Mouse (Mus musculus) urinary bladder, postnatal 14 days (tissue): ENCODE data around the gene Dlg1.

ENCODE experiments used
- DNase-seq: peaks from one replicate; pipeline ENCODE4 v3.0.0; 2021; ENCODE audit warnings: low spot score

Gene Dlg1

DNA sequence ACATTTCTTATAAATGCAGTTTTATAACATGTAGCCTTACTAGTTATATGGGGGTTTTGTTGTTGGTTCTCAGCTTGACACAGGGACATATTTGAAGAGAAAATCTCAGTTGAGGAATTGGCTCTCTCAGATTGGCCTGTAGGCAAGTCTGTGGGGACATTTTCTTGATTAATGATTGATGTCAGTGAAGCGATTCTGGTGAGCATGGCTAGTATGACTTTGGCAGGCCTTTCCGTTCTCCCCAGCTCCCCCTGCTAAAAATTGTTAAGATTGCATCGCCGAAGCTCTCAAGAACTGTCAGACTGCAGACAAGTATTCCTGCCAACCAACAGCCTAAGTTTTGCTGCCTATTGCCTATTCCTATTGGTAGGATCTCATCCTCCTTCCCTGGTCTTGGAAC lies 73.8 kb downstream of the Dlg1 start:
- no peak for DNase-seq

GRCm38 (mm10) chr16:31737761-31738160 lies 74.5 kb downstream of the Dlg1 start:
- no peak for DNase-seq

GRCm38 (mm10) chr16:31740271-31740670 lies 77.0 kb downstream of the Dlg1 start:
- DNase-seq = no peak

- no peak for DNase-seq
Measured at GRCm38 (mm10) chr16:31740704-31741103, 77.5 kb downstream of the Dlg1 start.

DNA sequence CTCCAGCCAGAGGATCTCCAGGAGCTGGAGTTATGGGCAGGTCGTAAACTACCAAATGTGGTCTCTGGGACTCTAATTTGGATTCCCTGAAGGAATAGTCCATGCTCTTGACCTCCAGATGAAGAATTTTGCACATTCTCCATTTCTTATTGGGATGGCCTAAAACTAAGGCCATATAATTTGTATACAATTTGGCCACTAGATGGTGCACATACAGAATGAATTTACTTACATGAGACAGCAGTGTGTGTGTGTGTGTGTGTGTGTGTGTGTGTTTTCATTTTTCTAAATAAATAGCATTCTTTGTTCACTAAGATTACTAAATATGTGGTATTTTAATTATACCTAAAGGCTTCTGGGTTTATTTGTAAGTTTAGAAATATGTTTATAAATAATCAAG lies 87.3 kb downstream of the Dlg1 start:
- no peak for DNase-seq

DNA sequence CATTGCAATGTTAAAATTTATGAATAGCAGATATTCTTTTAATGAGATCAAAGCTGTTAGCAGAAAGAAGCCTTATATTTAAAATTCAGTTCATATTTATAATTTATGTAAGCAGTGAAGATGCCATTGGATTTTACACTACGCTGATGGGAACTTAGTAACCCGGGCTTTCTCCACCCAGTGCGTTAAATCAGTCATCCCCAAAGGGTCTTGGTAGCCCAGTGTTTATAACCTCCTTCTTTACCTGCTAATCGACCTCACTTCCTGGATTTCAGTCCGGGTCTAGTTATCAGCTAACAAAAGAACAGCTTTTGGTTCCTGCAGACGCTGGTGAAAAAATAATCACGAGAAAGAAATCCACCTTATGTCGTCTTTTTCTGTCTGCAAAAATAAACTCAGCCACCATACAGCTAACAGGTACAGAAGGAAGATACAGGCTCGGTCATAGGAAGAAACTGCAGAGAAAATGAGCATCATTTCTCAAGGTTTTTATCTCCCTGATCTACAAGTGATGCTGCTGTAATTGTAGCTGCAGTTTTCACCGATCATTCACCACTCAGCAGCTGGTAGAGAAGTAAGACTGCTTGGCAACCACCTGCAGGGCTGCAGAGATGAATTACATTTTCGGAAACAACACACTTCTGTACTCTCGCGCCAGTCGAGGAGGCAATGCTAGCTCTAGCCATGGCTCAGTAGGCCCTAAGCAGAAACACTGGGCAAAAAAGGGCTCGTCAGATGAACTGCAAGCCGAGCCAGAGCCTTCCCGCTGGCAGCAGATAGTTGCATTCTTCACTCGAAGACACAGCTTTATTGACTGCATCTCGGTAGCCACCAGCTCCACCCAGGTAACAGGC lies 91.2 kb downstream of the Dlg1 start:
- no peak for DNase-seq

GRCm38 (mm10) chr16:31755053-31755452 lies 91.8 kb downstream of the Dlg1 start:
- DNase-seq = no peak

DNA sequence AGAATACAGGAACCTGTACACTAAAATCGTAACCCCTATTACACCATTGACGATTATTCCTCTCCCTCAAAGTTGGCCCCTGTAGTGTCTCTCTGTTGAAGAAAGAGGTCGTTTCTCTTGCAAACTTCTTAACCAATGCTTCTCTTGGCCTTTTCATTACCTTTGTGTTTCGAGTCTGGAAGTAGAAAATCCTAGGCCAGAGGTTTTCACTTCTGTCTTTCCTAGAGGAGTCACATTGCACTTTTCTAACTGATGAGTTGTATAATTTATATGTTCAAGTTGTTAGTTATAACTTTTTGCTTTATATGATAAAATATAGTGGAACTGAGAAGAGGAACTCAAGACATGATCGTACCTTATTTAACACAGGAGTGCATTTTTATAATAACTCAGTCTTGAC lies 93.2 kb downstream of the Dlg1 start:
- DNase-seq = no peak

DNA sequence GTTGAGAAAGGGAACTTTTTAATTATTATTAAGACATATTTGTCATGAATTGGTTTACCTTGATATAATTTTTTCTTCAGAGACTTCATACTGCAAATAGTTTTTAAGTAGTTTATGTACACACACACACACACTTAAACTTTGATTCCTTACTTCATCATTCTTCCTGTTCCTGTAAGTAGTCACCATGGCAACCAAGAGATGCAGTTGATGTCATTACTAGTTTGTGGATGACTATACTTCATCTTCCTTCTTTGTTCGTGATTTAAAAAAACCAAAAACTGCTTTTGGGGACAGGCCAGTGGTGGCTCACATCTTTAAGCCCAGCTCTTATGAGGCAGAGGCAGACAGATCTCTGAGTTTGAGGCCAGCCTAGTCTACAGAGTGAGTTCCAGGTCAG lies 94.4 kb downstream of the Dlg1 start:
- no peak for DNase-seq

DNA sequence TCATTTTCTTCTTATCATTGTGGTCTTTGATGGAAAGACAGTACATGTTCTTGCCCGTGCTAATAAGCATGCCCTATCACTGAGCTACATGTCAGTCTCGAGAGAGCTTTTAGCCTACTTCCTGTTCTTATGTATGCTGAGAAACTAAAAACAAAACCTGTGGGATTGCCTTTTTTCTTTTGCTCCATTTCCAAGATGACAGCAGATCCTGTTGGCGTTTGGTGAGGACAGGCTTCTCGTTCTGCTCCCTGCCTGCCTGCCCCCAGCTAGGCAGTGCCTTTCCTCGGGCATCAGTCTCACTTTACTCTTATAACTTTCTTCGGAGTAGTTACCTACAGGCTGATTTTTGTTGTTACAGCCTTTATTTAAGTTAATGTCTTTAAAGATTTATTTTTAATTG lies 96.2 kb downstream of the Dlg1 start:
- no peak for DNase-seq

- DNase-seq = no peak
Measured at GRCm38 (mm10) chr16:31766298-31766697, 103.1 kb downstream of the Dlg1 start.

DNA sequence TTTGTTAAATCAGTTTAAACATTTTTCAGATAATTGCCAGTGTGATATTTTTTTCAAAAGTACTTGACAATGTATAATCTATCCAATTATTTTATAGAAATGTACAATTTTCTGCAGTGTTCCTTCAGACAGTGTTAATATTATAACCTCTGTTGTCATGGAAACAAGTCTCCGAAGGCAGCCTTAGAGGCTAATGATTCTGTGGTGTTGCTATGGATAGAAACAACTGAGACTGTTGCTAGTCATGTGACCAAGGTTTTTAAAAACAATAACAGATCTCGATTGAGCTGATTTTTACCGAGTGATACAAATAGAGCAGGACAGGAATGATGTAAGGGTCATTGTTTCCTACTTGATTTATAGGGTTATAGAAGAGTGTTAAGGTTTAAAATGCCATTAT lies 103.5 kb downstream of the Dlg1 start:
- DNase-seq = no peak

DNA sequence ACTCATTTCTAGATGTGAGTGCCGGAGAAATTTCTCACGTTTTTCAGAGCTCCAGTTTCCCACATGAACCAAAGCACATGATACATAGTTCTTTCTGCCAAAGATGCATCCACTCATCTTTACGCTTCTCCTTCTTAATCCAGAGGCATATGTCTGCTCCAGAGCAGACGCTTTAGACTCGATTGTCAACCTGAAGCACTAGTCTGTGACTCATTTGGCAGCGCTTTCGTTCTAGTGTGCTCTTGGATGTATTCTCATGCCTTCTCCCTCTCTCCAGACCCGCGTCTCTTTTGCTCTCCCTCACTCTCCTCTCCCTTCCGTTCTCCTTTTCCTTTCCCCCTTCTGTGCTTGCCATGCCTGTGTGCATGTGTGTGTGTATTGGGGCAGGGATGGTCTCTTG lies 112.7 kb downstream of the Dlg1 start:
- no peak for DNase-seq

- no peak for DNase-seq
Measured at GRCm38 (mm10) chr16:31781015-31781414, 117.8 kb downstream of the Dlg1 start.

DNA sequence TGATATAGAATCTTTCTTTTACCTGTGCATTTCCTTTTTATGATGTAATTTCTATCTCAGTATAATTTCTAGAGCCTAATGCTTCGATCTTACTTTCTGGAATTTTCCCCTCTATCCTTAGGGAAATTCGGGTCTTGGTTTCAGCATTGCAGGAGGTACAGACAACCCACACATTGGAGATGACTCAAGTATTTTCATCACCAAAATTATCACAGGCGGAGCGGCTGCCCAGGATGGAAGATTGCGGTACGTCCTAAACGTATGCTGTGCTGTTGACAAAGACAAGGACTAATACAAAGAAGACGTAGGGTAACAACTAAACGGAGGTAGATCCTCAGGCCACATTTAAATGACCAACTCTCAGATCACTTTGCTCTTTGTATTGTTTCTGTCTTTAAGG lies 126.8 kb downstream of the Dlg1 start:
- DNase-seq = no peak

GRCm38 (mm10) chr16:31803644-31804043 lies 140.4 kb downstream of the Dlg1 start:
- no peak for DNase-seq

DNA sequence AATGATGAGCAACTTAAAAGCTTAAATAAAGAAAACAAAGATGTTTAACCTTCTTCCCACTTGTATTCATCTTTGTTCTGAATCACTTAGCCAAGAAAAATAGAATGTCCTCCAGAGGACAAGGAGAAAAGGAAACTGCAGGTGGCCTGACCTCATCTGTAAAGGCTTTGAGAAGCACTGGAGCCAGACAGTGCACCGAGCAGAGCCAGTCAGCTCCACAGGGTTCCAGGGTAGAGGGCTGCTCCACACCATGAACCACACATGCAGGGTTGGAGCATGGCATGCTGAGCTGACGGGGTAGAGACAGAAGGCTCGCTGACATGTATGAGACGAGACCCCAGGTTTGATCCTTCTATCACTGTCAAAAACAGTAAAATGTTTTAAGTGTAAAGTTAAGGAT lies 162.8 kb downstream of the Dlg1 start:
- no peak for DNase-seq

- no peak for DNase-seq
Measured at GRCm38 (mm10) chr16:31830726-31831125, 167.5 kb downstream of the Dlg1 start.

GRCm38 (mm10) chr16:31832630-31833422 lies 169.6 kb downstream of the Dlg1 start:
- no peak for DNase-seq

- DNase-seq = no peak
Measured at GRCm38 (mm10) chr16:31834011-31834584, 170.9 kb downstream of the Dlg1 start.

DNA sequence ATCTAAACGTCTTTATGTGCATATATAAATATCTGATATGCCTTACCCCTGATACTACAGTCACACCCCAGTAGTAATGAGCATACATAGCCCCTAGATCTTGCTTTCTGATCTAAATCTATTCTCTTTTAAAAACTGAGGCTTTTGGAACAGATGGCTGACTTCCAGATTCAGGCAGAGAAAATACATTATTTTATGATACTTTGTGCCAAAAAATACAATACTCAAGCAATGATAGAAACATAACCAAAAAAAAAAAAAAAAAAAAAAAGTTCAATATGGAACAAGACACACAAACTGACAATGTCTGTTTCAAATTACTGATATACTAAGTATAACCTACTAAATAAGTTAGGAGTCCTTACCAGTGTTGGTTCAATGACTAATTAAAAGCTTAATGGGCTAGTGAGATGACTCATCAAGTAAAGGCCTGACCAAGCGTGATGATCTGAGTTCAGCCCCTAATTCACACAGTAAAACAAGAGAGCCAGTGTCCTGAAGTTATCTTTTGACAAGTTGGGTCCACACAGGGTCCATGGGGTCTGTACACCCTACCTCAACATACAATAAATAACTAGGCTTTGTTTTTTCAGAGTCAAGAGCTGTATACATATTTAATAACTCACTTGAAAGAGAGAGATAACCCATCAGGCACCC lies 171.5 kb downstream of the Dlg1 start:
- DNase-seq = no peak

DNA sequence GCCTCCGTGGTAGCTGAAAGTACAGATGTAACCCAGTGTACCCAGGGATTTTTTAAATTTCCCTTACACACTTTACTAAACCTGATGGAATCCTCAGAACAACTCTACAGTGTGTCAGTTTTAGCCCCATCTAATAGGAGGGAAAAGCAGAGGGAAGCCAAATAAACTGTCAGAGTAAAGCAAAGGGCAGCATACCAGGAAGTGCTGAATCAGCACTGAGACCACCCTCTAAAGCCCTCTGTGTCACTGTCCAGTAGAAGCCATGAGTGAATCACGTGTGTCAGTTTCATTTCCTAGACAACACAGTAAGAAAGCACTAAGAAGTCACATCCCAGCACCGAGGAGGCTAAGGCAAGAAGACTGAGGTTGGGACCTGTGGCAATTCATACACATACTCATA lies 174.1 kb downstream of the Dlg1 start:
- DNase-seq = no peak

DNA sequence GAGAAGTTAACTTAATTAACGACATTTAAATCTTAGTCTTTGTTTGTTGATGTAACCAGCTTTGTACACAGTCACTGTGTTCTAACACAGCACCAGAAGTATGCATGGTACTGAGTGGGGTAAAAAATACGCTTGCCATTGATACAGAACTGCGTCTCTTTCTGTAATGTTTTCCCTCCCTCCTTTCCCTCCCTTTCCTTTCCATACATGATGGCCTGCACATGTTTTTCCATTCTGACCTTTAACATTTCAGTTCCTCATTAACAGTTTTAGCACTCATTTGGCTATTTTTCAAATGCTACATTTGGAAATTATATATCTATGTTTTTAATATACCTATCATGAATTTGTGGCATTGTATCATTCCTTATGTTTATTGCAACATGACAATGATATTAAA lies 181.0 kb downstream of the Dlg1 start:
- no peak for DNase-seq
